Mouse (Mus musculus): ENCODE results near the gene Endov. TPM values are rescaled to one million over a fixed set of nuclear protein-coding genes. Genes with fewer than 3 reads are reported as not detected.
A peak's percentile ranks its signal among the peaks of the same experiment; 100 is the strongest.

Endov gene
- polyA plus RNA-seq, 1 experiment from 2014 or later: 9.6 TPM

- peaks cover 9% of the 10 kb centered on the region; the same call in 1 of the 2 replicates for H3K4me1 ChIP-seq (replicated peaks)
- no peak for ATAC-seq (replicated peaks; ENCODE audit: insufficient number of reproducible peaks, insufficient read depth, low FRiP score, low read depth)
- 93% methylated on average over 1 of the region's 1 CpGs for WGBS
These were observed 28.2 kb downstream of the Endov start for GRCm38 (mm10) chr11:119519387-119519786.

GRCm38 (mm10) chr11:119520005-119520712 is 29.0 kb downstream of the Endov start:
- Histone ChIP-seq H3K9ac (no peak overlapping the region), H3K4me3 (no peak overlapping the region), H3K9me3 (replicated peaks) (no peaks in the 10 kb centered on the region), H3K27ac (no peak overlapping the region), H3K4me1 (replicated peaks) (peaks cover 6% of the 10 kb centered on the region), H3K36me3 (no peaks in the 10 kb centered on the region), H3K27me3 (peaks cover 18% of the 10 kb centered on the region), H3K4me2 (no peak overlapping the region)
- ATAC-seq (replicated peaks; ENCODE audit: insufficient number of reproducible peaks, insufficient read depth, low FRiP score, low read depth): no peak
- WGBS: 38% methylated on average over 5 of the region's 5 CpGs

More at GRCm38 (mm10) chr11:119519387-119519786, 28.2 kb downstream of the Endov start:
- H3K4me3 ChIP-seq: no peak overlapping the region
- H3K27ac ChIP-seq: no peak overlapping the region
- no peak overlapping the region for H3K9ac ChIP-seq
- H3K27me3 ChIP-seq: peaks cover 26% of the 10 kb centered on the region
- H3K4me2 ChIP-seq: no peak overlapping the region
- H3K36me3 ChIP-seq: no peaks in the 10 kb centered on the region
- H3K9me3 ChIP-seq (replicated peaks): no peaks in the 10 kb centered on the region

- Histone ChIP-seq H3K4me1 (replicated peaks) (peaks cover 3% of the 10 kb centered on the region), H3K9ac (no peak overlapping the region), H3K4me3 (no peak overlapping the region), H3K36me3 (no peaks in the 10 kb centered on the region), H3K27me3 (peaks cover 13% of the 10 kb centered on the region), H3K4me2 (no peak overlapping the region), H3K27ac (no peak overlapping the region), H3K9me3 (replicated peaks) (no peaks in the 10 kb centered on the region)
- no peak for ATAC-seq (replicated peaks; ENCODE audit: insufficient number of reproducible peaks, insufficient read depth, low FRiP score, low read depth)
These were observed 29.5 kb downstream of the Endov start for GRCm38 (mm10) chr11:119520713-119521063.

GRCm38 (mm10) chr11:119521920-119522710 is 31.0 kb downstream of the Endov start:
- no peaks in the 10 kb centered on the region for H3K9me3 ChIP-seq (replicated peaks)
- H3K4me2 ChIP-seq: no peak overlapping the region
- H3K9ac ChIP-seq: no peak overlapping the region
- peaks cover 3% of the 10 kb centered on the region for H3K4me1 ChIP-seq (replicated peaks)
- H3K36me3 ChIP-seq: no peaks in the 10 kb centered on the region
- ATAC-seq (replicated peaks; ENCODE audit: insufficient number of reproducible peaks, insufficient read depth, low FRiP score, low read depth): no peak
- no peak overlapping the region for H3K27ac ChIP-seq
- no peak overlapping the region for H3K4me3 ChIP-seq
- H3K27me3 ChIP-seq: no peaks in the 10 kb centered on the region
- WGBS: 68% methylated on average over 6 of the region's 6 CpGs

- ATAC-seq (replicated peaks; ENCODE audit: insufficient number of reproducible peaks, insufficient read depth, low FRiP score, low read depth): no peak
- 75% methylated on average over 8 of the region's 8 CpGs for WGBS
- Histone ChIP-seq H3K36me3 (no peaks in the 10 kb centered on the region), H3K9me3 (replicated peaks) (no peaks in the 10 kb centered on the region), H3K9ac (no peak overlapping the region), H3K4me2 (no peak overlapping the region), H3K4me1 (replicated peaks) (peaks cover 3% of the 10 kb centered on the region), H3K27ac (no peak overlapping the region), H3K4me3 (no peak overlapping the region), H3K27me3 (no peaks in the 10 kb centered on the region)
These were observed 31.6 kb downstream of the Endov start for GRCm38 (mm10) chr11:119522779-119523178.

- ATAC-seq (replicated peaks; ENCODE audit: insufficient number of reproducible peaks, insufficient read depth, low FRiP score, low read depth): no peak
- H3K4me3 ChIP-seq: no peak overlapping the region
- no peaks in the 10 kb centered on the region for H3K36me3 ChIP-seq
- H3K9me3 ChIP-seq (replicated peaks): no peaks in the 10 kb centered on the region
- peaks cover 3% of the 10 kb centered on the region for H3K4me1 ChIP-seq (replicated peaks)
- no peak overlapping the region for H3K9ac ChIP-seq
- no peaks in the 10 kb centered on the region for H3K27me3 ChIP-seq
- H3K27ac ChIP-seq: no peak overlapping the region
- no peak overlapping the region for H3K4me2 ChIP-seq
- WGBS: 78% methylated on average over 3 of the region's 3 CpGs
These were observed 32.2 kb downstream of the Endov start for GRCm38 (mm10) chr11:119523392-119523791.

- WGBS: under 1% methylated on average over 33 of the region's 33 CpGs
- ATAC-seq (replicated peaks; ENCODE audit: insufficient number of reproducible peaks, insufficient read depth, low FRiP score, low read depth): peak; percentile 94
These were observed 33.4 kb downstream of the Endov start for GRCm38 (mm10) chr11:119524545-119524949.

GRCm38 (mm10) chr11:119526068-119526966 is 35.2 kb downstream of the Endov start:
- Histone ChIP-seq H3K36me3 (no peaks in the 10 kb centered on the region), H3K27me3 (no peaks in the 10 kb centered on the region), H3K4me3 (no peak overlapping the region), H3K4me2 (no peak overlapping the region), H3K9ac (no peak overlapping the region), H3K9me3 (replicated peaks) (no peaks in the 10 kb centered on the region), H3K4me1 (replicated peaks) (peaks cover 3% of the 10 kb centered on the region), H3K27ac (no peak overlapping the region)
- 76% methylated on average over 14 of the region's 14 CpGs for WGBS
- no peak for ATAC-seq (replicated peaks; ENCODE audit: insufficient number of reproducible peaks, insufficient read depth, low FRiP score, low read depth)

More at GRCm38 (mm10) chr11:119524545-119524949, 33.4 kb downstream of the Endov start:
- Histone ChIP-seq H3K9me3 (replicated peaks) (no peaks in the 10 kb centered on the region), H3K4me1 (replicated peaks) (peaks cover 3% of the 10 kb centered on the region), H3K9ac (peak overlapping the region; percentile 72), H3K27ac (no peak overlapping the region), H3K4me2 (peak overlapping the region; percentile 82), H3K27me3 (no peaks in the 10 kb centered on the region), H3K36me3 (no peaks in the 10 kb centered on the region), H3K4me3 (peak overlapping the region; percentile 59)

- WGBS: 50% methylated on average over 11 of the region's 11 CpGs
- peaks cover 3% of the 10 kb centered on the region for H3K4me1 ChIP-seq (replicated peaks)
- no peaks in the 10 kb centered on the region; the same call in none of the 2 replicates for H3K27me3 ChIP-seq
- H3K9ac ChIP-seq: no peak overlapping the region
- no peaks in the 10 kb centered on the region for H3K36me3 ChIP-seq
- no peaks in the 10 kb centered on the region for H3K9me3 ChIP-seq (replicated peaks)
- H3K4me2 ChIP-seq: no peak overlapping the region
- no peak overlapping the region for H3K4me3 ChIP-seq
- ATAC-seq (replicated peaks; ENCODE audit: insufficient number of reproducible peaks, insufficient read depth, low FRiP score, low read depth): no peak
- no peak overlapping the region for H3K27ac ChIP-seq
These were observed 37.8 kb downstream of the Endov start for GRCm38 (mm10) chr11:119528930-119529329.

- no peak for ATAC-seq (replicated peaks; ENCODE audit: insufficient number of reproducible peaks, insufficient read depth, low FRiP score, low read depth)
- 73% methylated on average over 8 of the region's 8 CpGs for WGBS
These were observed 41.3 kb downstream of the Endov start for GRCm38 (mm10) chr11:119532460-119532859.

GRCm38 (mm10) chr11:119533745-119534144 is 42.6 kb downstream of the Endov start:
- no peak overlapping the region for H3K9ac ChIP-seq

More at GRCm38 (mm10) chr11:119532460-119532859, 41.3 kb downstream of the Endov start:
- no peaks in the 10 kb centered on the region for H3K4me1 ChIP-seq (replicated peaks)
- H3K9me3 ChIP-seq (replicated peaks): no peaks in the 10 kb centered on the region
- no peaks in the 10 kb centered on the region for H3K36me3 ChIP-seq
- no peak overlapping the region for H3K27ac ChIP-seq
- no peak overlapping the region for H3K9ac ChIP-seq
- no peak overlapping the region for H3K4me2 ChIP-seq
- no peak overlapping the region for H3K4me3 ChIP-seq
- H3K27me3 ChIP-seq: no peaks in the 10 kb centered on the region; the same call in none of the 2 replicates

More at GRCm38 (mm10) chr11:119533745-119534144, 42.6 kb downstream of the Endov start:
- ATAC-seq (replicated peaks; ENCODE audit: insufficient number of reproducible peaks, insufficient read depth, low FRiP score, low read depth): no peak
- H3K36me3 ChIP-seq: no peaks in the 10 kb centered on the region
- no peak overlapping the region for H3K27ac ChIP-seq
- H3K4me2 ChIP-seq: no peak overlapping the region
- no peaks in the 10 kb centered on the region for H3K4me1 ChIP-seq (replicated peaks)
- WGBS: 73% methylated on average over 7 of the region's 7 CpGs
- no peak overlapping the region for H3K4me3 ChIP-seq
- peaks cover 1% of the 10 kb centered on the region for H3K27me3 ChIP-seq
- H3K9me3 ChIP-seq (replicated peaks): no peaks in the 10 kb centered on the region

Measured in heart, embryonic 15.5 days (tissue).